Mouse (Mus musculus) kidney, embryonic 14.5 days (tissue): ENCODE results near the gene Jhy. TPM values are rescaled to one million over a fixed set of nuclear protein-coding genes. Genes with fewer than 3 reads are reported as not detected.
A peak's percentile ranks its signal among the peaks of the same experiment; 100 is the strongest.

ENCODE experiments used
- ATAC-seq: fragments of 200-750 bp; cut with Nextera tagmentation; 2 replicates; pipeline ENCODE4 v1.8.0; 2017; ENCODE audit warnings: moderate number of reproducible peaks, mild to moderate bottlenecking, moderate TSS enrichment, moderate library complexity; ENCODE audit not compliant: low FRiP score, low TSS enrichment
- H3K27ac ChIP-seq: fragments of 300-500 bp; sonication (generic); 2 replicates; pipeline ENCODE4 v1.5.1; 2014; ENCODE audit warnings: low read depth, mild to moderate bottlenecking, low read length, moderate library complexity, mixed read lengths
- H3K27me3 ChIP-seq: fragments of 300-500 bp; sonication (generic); 2 replicates; pipeline ENCODE4 v1.6.1; 2014; ENCODE audit warnings: mild to moderate bottlenecking, low read length; ENCODE audit not compliant: control insufficient read depth, insufficient read depth
- H3K36me3 ChIP-seq: fragments of 300-500 bp; sonication (generic); 2 replicates; pipeline ENCODE4 v1.6.1; 2014; ENCODE audit warnings: low read length, mixed read lengths; ENCODE audit not compliant: control insufficient read depth, insufficient read depth
- H3K4me1 ChIP-seq: fragments of 300-500 bp; sonication (generic); 2 replicates; pipeline ENCODE4 v1.6.1; 2014; ENCODE audit warnings: low read length, mixed read lengths; ENCODE audit not compliant: control insufficient read depth, insufficient read depth
- H3K4me2 ChIP-seq: fragments of 300-500 bp; sonication (generic); replicated peaks from 2 replicates; pipeline ENCODE4 v1.6.1; 2014; ENCODE audit warnings: low read depth, mild to moderate bottlenecking, low read length
- H3K4me3 ChIP-seq: fragments of 300-500 bp; sonication (generic); 2 replicates; pipeline ENCODE4 v1.5.1; 2014; ENCODE audit warnings: mild to moderate bottlenecking, low read length
- H3K9ac ChIP-seq: fragments of 300-500 bp; sonication (generic); 2 replicates; pipeline ENCODE4 v1.6.1; 2014; ENCODE audit warnings: low read depth, mild to moderate bottlenecking, low read length, moderate library complexity
- H3K9me3 ChIP-seq: fragments of 300-500 bp; sonication (generic); 2 replicates; pipeline ENCODE4 v1.6.1; 2016; ENCODE audit warnings: low read length; ENCODE audit not compliant: control insufficient read depth
- WGBS: fragments of 180-500 bp; shearing (Covaris S2); extraction: QIAGEN DNeasy Blood & Tissue Kit; methylation state at CpG from one replicate; pipeline ENCODE4 v1.1.7; 2014; 5-methylcytosine and 5-hydroxymethylcytosine counted together
- polyA plus RNA-seq: library from polyadenylated mRNA; unstranded; fragments of >200 nt; fragmentation: Nextera tagmentation; extraction: Ambion mirVana; gene quantifications from 2 replicates; pipeline ENCODE4 v1.2.1, GENCODE M21; 2014

The Jhy gene
- polyA plus RNA-seq, 1 experiment from 2014 or later, result 0.34 TPM

DNA sequence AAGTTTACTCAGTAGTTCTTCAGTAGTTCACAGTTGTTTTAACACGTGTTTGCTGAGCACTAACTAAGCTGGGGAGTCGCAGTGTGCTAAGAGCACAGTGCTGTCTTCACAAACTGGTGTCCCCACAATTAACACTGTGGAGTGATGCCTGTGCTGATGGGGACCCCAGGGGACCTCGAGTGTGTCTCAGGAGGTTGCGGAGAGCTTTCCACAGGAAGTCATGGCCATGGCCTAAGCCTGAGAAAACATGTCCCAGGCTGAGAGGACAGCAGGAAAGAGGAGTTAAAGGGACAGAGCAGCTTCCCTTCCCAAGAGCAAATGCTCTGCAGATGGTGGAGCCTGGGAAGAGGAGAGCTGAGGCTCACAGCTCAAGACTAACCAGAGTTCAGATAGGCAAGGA lies 16.8 kb downstream of the Jhy start:
- ATAC-seq, result no peak
- WGBS, result 44% methylated on average over 4 of the region's 4 CpGs
- Histone ChIP-seq H3K4me3 (no peak overlapping the region), H3K4me1 (no peaks in the 10 kb centered on the region), H3K9ac (no peak overlapping the region), H3K36me3 (no peaks in the 10 kb centered on the region), H3K4me2 (no peak overlapping the region), H3K27me3 (no peaks in the 10 kb centered on the region), H3K27ac (no peak overlapping the region), H3K9me3 (no peaks in the 10 kb centered on the region)

DNA sequence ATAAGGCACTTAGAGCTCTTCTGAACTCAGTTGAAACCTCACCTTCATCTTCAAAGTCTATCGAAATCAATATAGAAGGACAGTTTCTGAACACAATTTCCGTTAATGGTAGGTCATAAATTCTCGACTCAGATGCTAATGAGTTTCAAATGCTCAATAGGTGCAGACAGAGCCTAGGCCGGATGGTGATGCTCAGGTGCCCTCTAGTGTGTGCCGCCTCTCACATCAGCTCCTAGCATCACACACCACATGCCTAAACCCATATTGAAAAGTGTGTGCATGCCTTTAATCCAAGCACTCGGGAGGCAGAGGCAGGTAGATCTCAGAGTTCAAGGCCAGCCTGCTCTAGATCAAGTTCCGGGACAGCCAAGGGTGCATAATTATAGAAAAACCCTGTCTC lies 26.5 kb downstream of the Jhy start:
- no peak overlapping the region for H3K4me2 ChIP-seq
- no peaks in the 10 kb centered on the region for H3K36me3 ChIP-seq
- no peaks in the 10 kb centered on the region for H3K9me3 ChIP-seq
- no peak for ATAC-seq
- 52% methylated on average over 7 of the region's 7 CpGs for WGBS
- no peaks in the 10 kb centered on the region for H3K27me3 ChIP-seq
- H3K4me3 ChIP-seq, result no peak overlapping the region
- H3K4me1 ChIP-seq, result no peaks in the 10 kb centered on the region
- H3K9ac ChIP-seq, result no peak overlapping the region
- H3K27ac ChIP-seq, result no peak overlapping the region

DNA sequence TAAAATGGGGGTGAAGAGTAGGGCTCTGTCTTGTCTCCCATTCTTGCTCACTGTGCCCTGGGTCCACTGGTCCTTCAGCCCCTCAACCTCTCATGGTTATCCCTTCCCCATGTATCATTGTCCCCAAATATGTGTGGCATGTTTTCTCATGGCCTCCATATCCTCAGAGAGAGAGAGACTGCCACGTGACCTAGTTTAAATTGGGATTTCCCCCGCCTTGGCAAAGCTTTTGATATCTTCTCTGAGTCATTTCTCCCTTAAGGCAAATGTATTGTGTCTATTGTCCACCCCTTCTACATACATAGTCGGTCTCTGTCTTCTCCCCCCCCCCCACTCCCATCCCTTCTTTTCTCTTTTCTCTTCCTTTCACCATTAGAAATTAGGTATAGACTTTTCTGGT lies 30.6 kb downstream of the Jhy start:
- no peak overlapping the region for H3K4me2 ChIP-seq
- no peak overlapping the region for H3K9ac ChIP-seq
- WGBS, result 85% methylated on average over 3 of the region's 3 CpGs
- no peaks in the 10 kb centered on the region for H3K36me3 ChIP-seq
- H3K27me3 ChIP-seq, result no peaks in the 10 kb centered on the region
- no peaks in the 10 kb centered on the region for H3K4me1 ChIP-seq
- no peaks in the 10 kb centered on the region for H3K9me3 ChIP-seq
- no peak overlapping the region for H3K4me3 ChIP-seq
- no peak for ATAC-seq
- no peak overlapping the region for H3K27ac ChIP-seq

- no peak overlapping the region for H3K4me3 ChIP-seq
- H3K36me3 ChIP-seq, result no peaks in the 10 kb centered on the region
- no peak overlapping the region for H3K9ac ChIP-seq
- no peaks in the 10 kb centered on the region for H3K4me1 ChIP-seq
- H3K27ac ChIP-seq, result no peak overlapping the region
- H3K27me3 ChIP-seq, result no peaks in the 10 kb centered on the region
- no peak for ATAC-seq
- no peak overlapping the region for H3K4me2 ChIP-seq
- H3K9me3 ChIP-seq, result no peaks in the 10 kb centered on the region
- 61% methylated on average over 17 of the region's 17 CpGs for WGBS
These were observed 36.5 kb downstream of the Jhy start for GRCm38 (mm10) chr9:40927351-40927980.

GRCm38 (mm10) chr9:40917871-40918613 lies 45.9 kb downstream of the Jhy start:
- H3K27me3 ChIP-seq, result no peaks in the 10 kb centered on the region
- ATAC-seq, result peak; percentile 57; the same call in 1 of the 2 replicates
- no peak overlapping the region for H3K4me3 ChIP-seq
- H3K9me3 ChIP-seq, result no peaks in the 10 kb centered on the region
- WGBS, result 38% methylated on average over 12 of the region's 12 CpGs
- no peak overlapping the region for H3K27ac ChIP-seq
- H3K4me2 ChIP-seq, result no peak overlapping the region
- no peak overlapping the region for H3K9ac ChIP-seq
- H3K36me3 ChIP-seq, result no peaks in the 10 kb centered on the region
- no peaks in the 10 kb centered on the region for H3K4me1 ChIP-seq

DNA sequence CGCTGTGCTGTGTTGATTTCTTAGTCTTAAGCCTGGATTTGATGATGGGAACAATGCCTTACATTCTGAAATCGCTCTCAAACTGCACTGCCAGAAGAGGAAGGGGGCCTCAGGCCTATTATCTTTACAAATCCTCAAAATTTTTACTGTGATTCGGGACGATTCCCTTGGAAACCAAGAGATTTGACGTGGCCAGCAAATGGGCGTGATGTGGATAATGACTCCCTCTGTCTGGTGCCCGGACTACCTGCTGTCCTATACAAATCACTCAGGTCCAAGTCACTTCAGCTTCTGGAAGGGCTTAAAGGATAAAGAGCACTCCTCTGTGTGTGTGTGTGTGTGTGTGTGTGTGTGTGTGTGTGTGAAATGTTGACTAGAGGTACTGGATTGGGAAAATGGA lies 55.0 kb downstream of the Jhy start:
- Histone ChIP-seq H3K4me1 (no peaks in the 10 kb centered on the region), H3K27me3 (no peaks in the 10 kb centered on the region), H3K4me2 (no peak overlapping the region), H3K9ac (no peak overlapping the region), H3K4me3 (no peak overlapping the region), H3K27ac (no peak overlapping the region), H3K9me3 (no peaks in the 10 kb centered on the region), H3K36me3 (no peaks in the 10 kb centered on the region)
- 79% methylated on average over 7 of the region's 7 CpGs for WGBS
- no peak for ATAC-seq

DNA sequence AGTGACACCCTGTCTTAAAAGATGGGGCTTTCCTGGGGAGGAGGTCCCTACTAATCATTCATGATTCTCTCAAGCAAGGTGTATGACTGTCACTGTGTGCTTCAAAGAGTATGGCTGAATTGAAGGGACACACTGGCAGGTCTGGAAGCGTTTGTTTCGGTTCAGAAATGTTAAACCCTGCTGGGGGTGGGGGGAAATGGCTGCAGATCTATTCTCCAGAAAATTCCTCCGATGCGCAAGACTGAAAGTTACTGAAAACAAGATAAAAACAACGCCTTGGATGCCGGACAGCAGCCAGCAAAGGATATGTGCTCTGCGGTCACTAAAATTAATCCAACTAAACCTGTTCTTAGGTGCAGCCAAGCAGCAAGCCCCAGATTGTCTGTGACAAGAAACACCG lies 55.5 kb downstream of the Jhy start:
- no peak overlapping the region for H3K4me2 ChIP-seq
- no peak overlapping the region for H3K9ac ChIP-seq
- ATAC-seq, result no peak
- H3K4me3 ChIP-seq, result no peak overlapping the region
- no peaks in the 10 kb centered on the region for H3K4me1 ChIP-seq
- 61% methylated on average over 8 of the region's 8 CpGs for WGBS
- H3K9me3 ChIP-seq, result no peaks in the 10 kb centered on the region
- no peak overlapping the region for H3K27ac ChIP-seq
- H3K27me3 ChIP-seq, result no peaks in the 10 kb centered on the region
- no peaks in the 10 kb centered on the region for H3K36me3 ChIP-seq

DNA sequence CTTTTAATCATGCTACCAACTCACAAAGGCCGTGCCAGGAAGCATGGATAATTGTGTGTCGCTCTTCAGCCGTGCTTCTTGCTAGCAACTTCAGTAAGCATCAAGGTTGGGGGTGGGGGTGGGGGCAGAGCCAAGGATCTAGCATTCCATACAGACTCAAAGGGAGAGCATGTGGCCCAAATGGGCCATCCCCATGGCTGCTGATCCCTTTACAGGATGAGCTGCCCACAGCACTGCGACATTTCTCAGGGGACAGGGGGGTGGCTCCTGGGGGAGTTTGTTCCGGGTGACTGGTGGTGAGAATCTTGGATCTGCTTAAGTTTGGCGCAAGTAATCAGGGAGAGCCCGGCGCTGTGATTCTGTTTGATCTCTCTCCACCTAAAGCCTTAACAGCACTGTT lies 56.5 kb downstream of the Jhy start:
- Histone ChIP-seq H3K27ac (no peak overlapping the region), H3K9me3 (no peaks in the 10 kb centered on the region), H3K4me3 (no peak overlapping the region), H3K9ac (no peak overlapping the region), H3K27me3 (no peaks in the 10 kb centered on the region), H3K4me2 (no peak overlapping the region), H3K36me3 (no peaks in the 10 kb centered on the region), H3K4me1 (no peaks in the 10 kb centered on the region)
- 8% methylated on average over 8 of the region's 8 CpGs for WGBS
- no peak for ATAC-seq

DNA sequence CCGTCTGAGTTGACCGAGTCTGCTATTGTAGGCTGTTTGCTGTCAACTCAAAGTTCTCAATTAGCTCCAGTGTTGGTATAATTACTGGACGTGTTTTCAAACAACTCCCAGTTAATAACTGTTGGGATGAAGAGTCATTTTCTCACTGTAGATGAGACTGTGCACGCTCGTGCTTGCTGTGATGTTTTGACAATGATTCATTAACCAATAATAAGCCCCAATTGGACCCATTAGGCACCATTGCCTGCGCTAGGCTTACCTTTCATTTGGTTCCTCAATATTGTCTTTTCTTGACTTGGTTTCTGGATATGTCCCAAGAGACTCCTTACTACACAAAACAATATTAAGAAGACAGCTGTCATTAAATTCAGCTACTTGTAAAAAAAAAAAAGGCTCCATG lies 71.5 kb downstream of the Jhy start:
- Histone ChIP-seq H3K4me3 (no peak overlapping the region), H3K27ac (no peak overlapping the region), H3K9me3 (no peaks in the 10 kb centered on the region), H3K9ac (no peak overlapping the region), H3K4me1 (no peaks in the 10 kb centered on the region), H3K27me3 (peaks cover 32% of the 10 kb centered on the region), H3K36me3 (no peaks in the 10 kb centered on the region), H3K4me2 (no peak overlapping the region)
- WGBS, result 64% methylated on average over 6 of the region's 6 CpGs
- ATAC-seq, result no peak
